Mouse (Mus musculus) embryonic fibroblast, embryonic 13.5 days (primary cell): ENCODE measurements at regions not wholly inside any gene's neighbourhood (a gene's known extent, or its start where the extent isn't known, plus 50 kb on each side); places are given as distances from the start of the nearest gene placed in this dataset.

Source experiments
- H3K27ac ChIP-seq: 2 replicates; pipeline ENCODE4 v1.5.1; 2012; ENCODE audit warnings: low read length, control low read depth, inconsistent platforms; ENCODE audit not compliant: insufficient read depth
- H3K4me1 ChIP-seq: 2 replicates; pipeline ENCODE4 v1.6.1; 2011; ENCODE audit warnings: low read length; ENCODE audit not compliant: control insufficient read depth, insufficient read depth
- H3K4me3 ChIP-seq: 2 replicates; pipeline ENCODE4 v1.5.1; 2011; ENCODE audit warnings: mild to moderate bottlenecking, control low read depth, low read length; ENCODE audit not compliant: insufficient read depth
- CTCF ChIP-seq: IDR thresholded peaks from 2 replicates; pipeline ENCODE4 v1.5.1; 2011; ENCODE audit warnings: mild to moderate bottlenecking, control low read depth, low read length, moderate library complexity, borderline replicate concordance; ENCODE audit not compliant: insufficient read depth
- POLR2A ChIP-seq: IDR thresholded peaks from 2 replicates; pipeline ENCODE4 v1.6.1; 2011; ENCODE audit warnings: low read depth, mild to moderate bottlenecking, control low read depth, low read length, moderate library complexity

DNA sequence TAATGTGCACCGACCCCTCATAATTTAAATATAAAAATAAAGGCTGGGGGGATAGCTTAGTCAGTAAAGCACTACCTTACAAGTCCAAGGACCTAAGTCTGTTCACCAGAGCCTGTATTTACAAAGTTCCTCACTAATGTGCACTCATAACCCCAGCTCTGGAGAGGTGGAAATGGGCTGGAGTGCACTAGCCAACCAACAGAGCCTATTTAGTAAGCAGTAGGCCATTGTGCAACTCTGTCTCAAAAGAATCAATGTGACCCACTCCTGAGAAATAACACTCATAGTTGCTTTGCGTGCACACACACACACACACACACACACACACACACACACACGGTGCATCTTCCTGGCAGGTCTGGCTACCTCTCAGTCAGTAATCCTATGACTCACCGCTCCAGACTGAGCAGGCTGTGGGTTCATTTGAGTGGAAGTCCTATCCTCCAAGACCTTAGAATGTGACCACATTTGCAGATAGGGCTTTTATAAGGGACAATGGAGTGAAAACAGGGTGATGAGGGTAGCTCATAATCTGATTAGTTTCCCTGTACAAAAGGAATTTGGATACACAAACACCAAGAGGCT, 256.9 kb downstream of the Bcor start:
- Histone ChIP-seq H3K4me3 (no peak overlapping the region), H3K4me1 (no peaks in the 10 kb centered on the region; the same call in 1 of the 2 replicates), H3K27ac (no peak overlapping the region)
- TF ChIP-seq POLR2A, result no peak
- TF ChIP-seq CTCF, result no peak

DNA sequence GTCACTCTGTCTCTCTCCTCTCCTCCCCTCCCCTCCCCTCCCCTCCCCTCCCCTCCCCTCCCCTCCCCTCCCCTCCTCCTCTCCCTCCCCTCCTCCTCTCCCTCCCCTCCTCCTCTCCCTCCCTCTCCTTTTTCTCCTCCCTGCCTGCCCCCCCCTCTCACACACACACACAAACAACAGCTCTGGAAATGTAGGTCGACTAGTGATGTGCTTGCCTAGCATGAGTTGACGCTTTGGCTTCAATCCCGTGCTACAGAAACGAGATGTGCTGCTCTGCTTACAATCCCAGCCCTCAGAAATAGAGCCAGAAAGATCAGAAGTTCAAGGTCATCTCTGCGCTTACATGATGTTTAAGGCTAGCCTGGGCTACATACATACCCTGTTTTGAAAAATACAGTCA, 254.9 kb downstream of the Bcor start:
- no peak overlapping the region for H3K27ac ChIP-seq
- TF ChIP-seq POLR2A (no peak), CTCF (no peak)
- no peaks in the 10 kb centered on the region; the same call in 1 of the 2 replicates for H3K4me1 ChIP-seq
- H3K4me3 ChIP-seq, result no peak overlapping the region

- Histone ChIP-seq H3K27ac (no peak overlapping the region), H3K4me1 (no peaks in the 10 kb centered on the region; the same call in 1 of the 2 replicates), H3K4me3 (no peak overlapping the region)
- TF ChIP-seq CTCF (no peak), POLR2A (no peak)
Measured at GRCm38 (mm10) chrX:11907167-11907566, 253.0 kb downstream of the Bcor start.

DNA sequence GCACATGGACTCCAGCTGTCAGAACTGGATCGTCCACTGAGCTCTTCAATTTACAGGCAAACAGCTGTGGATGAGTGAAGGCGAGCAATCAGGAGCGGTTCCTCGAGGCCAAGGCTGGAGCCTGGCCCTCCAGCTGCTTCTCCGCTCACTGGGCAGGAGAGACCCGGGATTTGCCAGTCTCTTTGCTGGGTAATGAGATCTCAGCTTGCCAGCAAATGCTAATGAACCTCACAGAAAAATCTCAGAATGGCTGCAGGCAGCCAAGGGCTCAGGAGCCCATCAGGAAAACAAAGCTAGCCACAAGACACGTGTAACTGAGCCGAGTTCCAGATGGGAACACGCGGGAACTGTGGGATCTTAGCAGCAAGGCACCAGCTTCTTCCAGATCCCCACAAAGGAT, 244.2 kb downstream of the Bcor start:
- H3K4me1 ChIP-seq, result no peaks in the 10 kb centered on the region
- no peak for TF ChIP-seq POLR2A
- TF ChIP-seq CTCF, result no peak
- no peak overlapping the region for H3K27ac ChIP-seq
- no peak overlapping the region for H3K4me3 ChIP-seq

GRCm38 (mm10) chrX:11920231-11920630, 239.9 kb downstream of the Bcor start:
- no peak overlapping the region for H3K27ac ChIP-seq
- H3K4me3 ChIP-seq, result no peak overlapping the region
- TF ChIP-seq CTCF, result no peak
- no peak for TF ChIP-seq POLR2A
- H3K4me1 ChIP-seq, result no peaks in the 10 kb centered on the region

GRCm38 (mm10) chrX:11924639-11925302, 235.4 kb downstream of the Bcor start:
- H3K27ac ChIP-seq, result no peak overlapping the region
- TF ChIP-seq POLR2A (no peak), CTCF (no peak)
- H3K4me3 ChIP-seq, result no peak overlapping the region
- peaks cover 3% of the 10 kb centered on the region; the same call in 1 of the 2 replicates for H3K4me1 ChIP-seq

- H3K4me1 ChIP-seq, result peaks cover 10% of the 10 kb centered on the region; the same call in 1 of the 2 replicates
- H3K27ac ChIP-seq, result no peak overlapping the region
- no peak overlapping the region for H3K4me3 ChIP-seq
- TF ChIP-seq CTCF (no peak), POLR2A (no peak)
Measured at GRCm38 (mm10) chrX:11926868-11927535, 233.2 kb downstream of the Bcor start.

- TF ChIP-seq POLR2A, result no peak
- TF ChIP-seq CTCF, result no peak
- no peak overlapping the region for H3K4me3 ChIP-seq
- H3K4me1 ChIP-seq, result peaks cover 10% of the 10 kb centered on the region; the same call in 1 of the 2 replicates
- peak overlapping the region; percentile 45; the same call in 1 of the 2 replicates for H3K27ac ChIP-seq
Measured at GRCm38 (mm10) chrX:11929448-11929847, 230.7 kb downstream of the Bcor start.

- H3K27ac ChIP-seq, result no peak overlapping the region
- peaks cover 10% of the 10 kb centered on the region; the same call in 1 of the 2 replicates for H3K4me1 ChIP-seq
- no peak overlapping the region for H3K4me3 ChIP-seq
- no peak for TF ChIP-seq POLR2A
- TF ChIP-seq CTCF, result no peak
Measured at GRCm38 (mm10) chrX:11931432-11931831, 228.7 kb downstream of the Bcor start.

- TF ChIP-seq POLR2A, result no peak
- no peak for TF ChIP-seq CTCF
- peaks cover 1% of the 10 kb centered on the region; the same call in 1 of the 2 replicates for H3K4me1 ChIP-seq
- no peak overlapping the region for H3K27ac ChIP-seq
- H3K4me3 ChIP-seq, result no peak overlapping the region
Measured at GRCm38 (mm10) chrX:11935337-11935736, 224.8 kb downstream of the Bcor start.
